Mouse (Mus musculus): ENCODE measurements at regions not wholly inside any gene's neighbourhood (a gene's known extent, or its start where the extent isn't known, plus 50 kb on each side); places are given as distances from the start of the nearest gene placed in this dataset.
A peak's percentile ranks its signal among the peaks of the same experiment; 100 is the strongest.
"Not testable (repeated sequence)": the region's sequence is repeated elsewhere in the genome, so short reads cannot be mapped to it uniquely, and the experiment has no call there.

GRCm38 (mm10) chr12:70629371-70629770 lies 176.5 kb downstream of the Tmx1 start:
- no peak for DNase-seq (ENCODE audit: low spot score in 2 of 2)

- no peak for DNase-seq (ENCODE audit: low spot score in 2 of 2)
These were observed 178.4 kb downstream of the Tmx1 start for GRCm38 (mm10) chr12:70631281-70631680.

DNA sequence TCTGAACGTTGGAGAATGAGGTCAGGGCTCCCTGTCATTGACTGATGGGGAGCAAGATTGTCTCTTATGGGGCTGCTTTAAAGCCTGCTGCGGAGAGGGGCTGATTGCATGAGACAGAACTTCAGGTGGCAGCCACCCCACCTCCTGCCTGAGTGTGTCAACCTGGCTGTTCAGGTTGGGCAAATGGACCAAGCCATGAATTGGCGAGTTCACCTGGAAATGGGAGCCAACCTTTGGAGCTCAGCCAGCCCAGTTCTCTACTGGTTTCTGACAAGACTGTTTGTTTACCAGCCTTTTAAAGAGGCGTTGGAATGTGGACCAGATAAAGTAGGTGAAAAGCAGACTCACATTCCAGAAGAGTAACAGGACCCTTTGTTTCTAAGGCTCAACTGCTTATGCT lies 180.3 kb downstream of the Tmx1 start:
- no peak for DNase-seq (ENCODE audit: low spot score in 2 of 2)

- no peak for DNase-seq (ENCODE audit: low spot score in 2 of 2)
These were observed 180.9 kb downstream of the Tmx1 start for GRCm38 (mm10) chr12:70633622-70634365.

DNA sequence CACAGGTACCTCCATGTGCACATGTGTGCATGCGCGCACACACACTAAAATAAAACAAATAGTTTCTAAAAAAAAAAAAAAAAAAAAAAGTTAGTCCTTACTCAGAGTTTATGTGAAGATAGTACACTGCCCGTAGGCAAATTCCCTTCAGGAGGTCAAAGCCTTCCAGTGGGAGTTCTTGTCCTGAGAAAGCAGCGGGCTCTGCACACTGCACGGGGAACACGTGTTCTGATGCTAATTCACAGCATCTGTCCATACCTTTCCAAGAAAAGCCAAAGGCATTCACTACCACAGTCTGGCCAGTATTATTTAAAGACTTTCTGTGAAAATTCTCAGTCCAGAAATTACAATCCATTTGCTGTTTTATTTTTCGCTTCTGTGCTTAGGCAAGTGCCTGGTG lies 183.1 kb downstream of the Tmx1 start:
- DNase-seq (ENCODE audit: low spot score in 2 of 2), result no peak

DNA sequence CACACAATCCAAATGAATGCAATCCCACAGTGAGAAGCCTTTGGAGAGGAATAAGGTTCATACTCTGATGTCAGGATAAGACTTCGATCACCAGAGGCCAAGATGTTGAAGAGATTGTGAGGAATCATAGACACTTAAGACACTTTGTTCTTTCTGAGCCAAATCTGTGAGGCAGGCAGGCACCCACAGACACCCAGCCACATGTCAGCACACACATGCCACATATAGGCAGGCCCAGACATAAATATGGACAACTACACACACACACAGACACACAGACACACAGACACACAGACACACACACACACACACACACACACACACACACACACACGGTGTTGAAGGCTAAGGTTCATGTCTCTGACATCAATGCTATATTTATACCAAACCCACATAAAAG lies 185.1 kb upstream of the Frmd6 start:
- DNase-seq (ENCODE audit: low spot score in 2 of 2), result no peak

DNA sequence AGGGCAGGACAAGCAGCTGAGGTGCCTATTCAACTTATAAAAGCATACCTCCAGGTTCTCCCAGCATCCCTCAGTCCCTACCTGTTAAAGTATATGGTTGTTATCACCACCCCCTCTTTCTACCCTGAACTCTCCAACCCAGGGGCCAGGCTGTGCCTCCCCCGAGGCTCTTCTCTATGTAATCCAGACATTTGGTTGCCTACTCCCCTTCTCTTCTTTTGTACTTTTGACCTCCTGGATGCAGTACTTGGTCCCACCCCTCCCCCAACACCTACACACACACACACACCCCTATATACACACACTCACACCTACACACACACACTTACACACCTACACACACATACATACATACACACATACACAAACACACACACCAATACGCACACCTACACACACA lies 180.4 kb upstream of the Frmd6 start:
- DNase-seq (ENCODE audit: low spot score in 2 of 2), result no peak

GRCm38 (mm10) chr12:70645407-70645806 lies 179.9 kb upstream of the Frmd6 start:
- no peak for DNase-seq (ENCODE audit: low spot score in 2 of 2)

DNA sequence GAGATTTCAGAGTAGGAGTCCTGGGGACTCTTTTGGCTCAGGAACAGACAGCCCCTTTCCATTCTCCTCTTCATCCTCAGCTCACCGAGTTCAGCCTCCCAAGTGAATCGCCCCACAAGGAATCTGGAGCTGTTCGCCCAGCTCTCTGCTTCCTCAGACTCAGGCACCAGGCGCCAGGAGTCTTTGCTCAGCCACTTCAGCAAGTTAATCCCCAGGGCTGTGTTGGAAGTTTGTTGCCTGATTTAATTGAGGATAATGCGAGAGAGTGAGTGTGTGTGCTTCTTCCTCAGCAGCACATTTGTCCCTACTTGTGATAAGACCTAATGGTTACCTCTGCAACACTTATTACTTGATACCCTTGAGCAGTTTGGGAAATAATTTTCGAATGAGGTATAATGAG lies 177.8 kb upstream of the Frmd6 start:
- DNase-seq (ENCODE audit: low spot score in 2 of 2), result no peak

- DNase-seq (ENCODE audit: low spot score in 2 of 2), result no peak
These were observed 177.0 kb upstream of the Frmd6 start for GRCm38 (mm10) chr12:70648179-70648811.

DNA sequence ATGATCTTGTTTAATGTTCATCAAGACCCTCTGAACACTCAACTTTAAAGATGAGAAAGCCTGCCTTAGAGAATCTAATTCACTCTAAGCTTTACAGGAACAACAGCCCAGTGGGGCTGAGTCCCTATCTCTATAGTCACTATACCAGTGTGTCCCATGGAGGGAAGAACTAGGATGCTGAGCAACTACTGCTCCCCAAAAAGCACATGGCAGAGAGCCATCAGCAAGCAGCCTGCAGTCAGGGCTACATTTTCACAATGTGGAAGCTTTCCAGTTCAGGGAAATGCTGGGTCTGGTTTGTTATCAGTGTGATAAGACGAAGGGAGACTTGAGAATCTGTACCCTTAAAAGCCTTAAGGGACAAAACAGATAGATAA lies 176.5 kb upstream of the Frmd6 start:
- no peak for DNase-seq (ENCODE audit: low spot score in 2 of 2)

- DNase-seq (ENCODE audit: low spot score in 2 of 2), result no peak
These were observed 175.6 kb upstream of the Frmd6 start for GRCm38 (mm10) chr12:70649691-70650090.

DNA sequence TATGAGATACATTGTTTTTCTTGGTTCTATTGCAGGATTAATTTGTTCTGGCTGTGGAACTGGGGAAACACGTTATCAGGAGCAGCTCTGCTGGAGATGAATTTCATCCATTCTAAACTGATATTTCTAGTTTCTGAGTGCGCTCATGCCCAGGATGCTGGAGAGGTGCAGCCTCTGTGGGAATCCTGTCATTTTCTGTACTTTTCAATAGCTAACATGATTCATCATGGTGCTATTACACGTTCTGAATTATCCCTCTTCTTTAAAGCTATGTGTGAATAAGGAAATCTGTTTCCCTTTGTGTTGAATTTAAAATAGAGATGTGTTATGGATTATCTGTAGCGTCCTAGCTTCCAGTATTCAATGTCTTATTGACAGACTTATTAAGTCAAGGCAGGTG lies 174.8 kb upstream of the Frmd6 start:
- DNase-seq (ENCODE audit: low spot score in 2 of 2), result no peak

DNA sequence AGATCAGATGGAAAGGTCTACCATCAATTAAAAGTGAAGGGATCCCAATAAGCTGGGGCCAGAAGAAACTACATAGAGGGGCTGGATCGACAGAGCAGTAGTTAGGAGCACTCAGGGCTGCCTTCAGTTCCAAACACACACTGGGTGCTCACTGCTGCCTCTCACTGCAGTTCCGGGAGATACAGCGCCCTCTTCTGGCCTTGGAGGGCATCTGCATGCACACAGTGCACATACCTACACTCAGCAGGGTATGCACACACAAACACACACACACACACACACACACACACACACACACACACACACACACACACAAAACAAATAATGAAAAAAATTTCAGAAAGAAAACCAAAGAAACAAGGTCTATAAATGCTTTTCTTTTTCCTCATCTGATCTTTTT lies 172.6 kb upstream of the Frmd6 start:
- DNase-seq (ENCODE audit: low spot score in 2 of 2), result no peak

- no peak for DNase-seq (ENCODE audit: low spot score in 2 of 2)
These were observed 171.3 kb upstream of the Frmd6 start for GRCm38 (mm10) chr12:70653971-70654370.

- DNase-seq (ENCODE audit: low spot score in 2 of 2), result no peak
These were observed 170.8 kb upstream of the Frmd6 start for GRCm38 (mm10) chr12:70654546-70654945.

DNA sequence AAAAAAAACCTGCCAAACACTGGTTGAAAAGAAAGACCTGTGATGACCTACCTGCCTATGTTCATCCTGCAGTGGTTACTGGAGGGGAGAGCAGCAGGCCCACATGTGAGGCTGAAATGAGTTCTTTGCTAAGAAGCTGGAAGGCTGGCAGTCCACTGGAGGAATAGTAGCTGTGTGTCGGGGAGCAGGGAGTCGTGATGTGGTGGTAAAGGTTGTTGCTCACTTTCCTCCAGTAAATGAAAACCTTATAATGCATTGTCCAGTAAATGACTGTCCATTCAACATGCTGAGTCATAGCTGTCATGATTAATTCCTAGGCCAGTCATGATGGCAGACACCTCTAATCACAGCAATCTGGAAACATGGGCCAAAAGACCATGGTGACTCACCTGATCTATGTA lies 169.9 kb upstream of the Frmd6 start:
- no peak for DNase-seq (ENCODE audit: low spot score in 2 of 2)

DNA sequence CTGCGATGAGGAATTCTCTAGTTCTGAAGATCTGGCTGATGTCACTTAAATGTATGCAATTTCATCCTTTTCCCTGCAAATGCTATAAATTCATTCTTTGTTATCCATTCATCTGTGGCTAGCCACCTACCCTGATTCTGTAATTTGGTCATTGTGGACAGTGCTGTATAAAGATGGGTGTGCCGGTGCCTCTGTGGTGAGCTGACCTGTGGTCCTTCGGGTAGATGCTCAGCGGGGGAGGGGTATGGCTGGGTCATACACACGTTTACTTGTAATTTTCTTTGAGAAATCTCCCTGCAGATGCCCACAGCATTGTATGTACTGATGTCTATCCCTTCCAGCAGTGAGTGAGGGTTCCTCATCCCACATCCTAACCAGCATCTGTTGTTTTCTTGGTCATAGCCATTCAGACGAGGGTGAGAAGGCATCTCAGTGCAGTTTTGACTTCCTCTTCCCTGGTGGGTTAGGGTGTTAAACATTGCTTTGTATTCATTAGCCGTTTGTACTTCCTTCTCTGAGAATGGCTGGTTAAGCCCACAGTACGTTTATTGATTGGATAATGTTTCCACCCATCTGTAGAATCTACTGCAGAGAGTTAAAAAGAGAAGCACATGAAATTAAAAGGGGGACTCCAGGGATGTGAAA lies 169.3 kb upstream of the Frmd6 start:
- DNase-seq (ENCODE audit: low spot score in 2 of 2), result no peak

- DNase-seq (ENCODE audit: low spot score in 2 of 2), result peak; percentile 60 to 66
These were observed 168.4 kb upstream of the Frmd6 start for GRCm38 (mm10) chr12:70656805-70657492.

- no peak for DNase-seq (ENCODE audit: low spot score in 2 of 2)
These were observed 167.9 kb upstream of the Frmd6 start for GRCm38 (mm10) chr12:70657493-70657810.

DNA sequence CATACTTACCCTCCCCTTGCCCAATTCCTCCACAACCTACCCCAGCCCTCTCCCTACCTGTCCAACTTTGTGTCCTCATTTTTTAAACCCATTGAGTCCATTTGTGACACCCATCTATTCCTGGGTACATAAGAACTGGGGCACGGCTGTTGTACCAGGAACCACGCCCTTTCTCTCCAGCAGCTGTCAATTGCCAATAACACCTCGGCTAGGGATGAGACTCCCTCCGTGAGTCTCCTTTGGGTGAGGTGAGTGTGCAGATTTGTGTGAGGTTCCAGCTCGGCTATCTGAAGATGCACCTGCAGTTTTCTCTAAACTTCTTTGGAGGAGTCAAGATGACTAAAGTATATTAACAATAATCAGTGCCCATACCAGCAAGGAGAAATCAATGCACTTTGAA lies 167.2 kb upstream of the Frmd6 start:
- no peak for DNase-seq (ENCODE audit: low spot score in 2 of 2)

GRCm38 (mm10) chr12:70660388-70660787 lies 164.9 kb upstream of the Frmd6 start:
- no peak for DNase-seq (ENCODE audit: low spot score in 2 of 2)

- DNase-seq (ENCODE audit: low spot score in 2 of 2), result not testable (repeated sequence)
These were observed 157.2 kb upstream of the Frmd6 start for GRCm38 (mm10) chr12:70668158-70668557.
